Mouse (Mus musculus) bone marrow macrophage, adult 2 months (primary cell): ENCODE measurements at regions not wholly inside any gene's neighbourhood (a gene's known extent, or its start where the extent isn't known, plus 50 kb on each side); places are given as distances from the start of the nearest gene placed in this dataset.

Experiments
- H3K27ac ChIP-seq: 2 replicates; pipeline ENCODE4 v1.5.1; 2012; ENCODE audit warnings: low read depth, low read length; ENCODE audit not compliant: insufficient read depth
- H3K4me1 ChIP-seq: 2 replicates; pipeline ENCODE4 v1.6.1; 2012; ENCODE audit warnings: low read length; ENCODE audit not compliant: control insufficient read depth, insufficient read depth
- H3K4me3 ChIP-seq: 2 replicates; pipeline ENCODE4 v1.5.1; 2012; ENCODE audit warnings: mild to moderate bottlenecking, low read length, moderate library complexity; ENCODE audit not compliant: insufficient read depth
- CTCF ChIP-seq: IDR thresholded peaks from 2 replicates; pipeline ENCODE4 v1.5.1; 2012; ENCODE audit warnings: low read depth, mild to moderate bottlenecking, low read length, moderate library complexity
- POLR2A ChIP-seq: IDR thresholded peaks from 2 replicates; pipeline ENCODE4 v1.6.1; 2012; ENCODE audit warnings: mild to moderate bottlenecking, low read depth, low read length, borderline replicate concordance

- H3K4me3 ChIP-seq: no peak overlapping the region
- H3K4me1 ChIP-seq: no peaks in the 10 kb centered on the region
- H3K27ac ChIP-seq: no peak overlapping the region
- TF ChIP-seq POLR2A: no peak
- no peak for TF ChIP-seq CTCF
Measured at GRCm38 (mm10) chr4:125871211-125871610, 153.1 kb upstream of the Csf3r start.

- H3K27ac ChIP-seq: no peak overlapping the region
- H3K4me3 ChIP-seq: no peak overlapping the region
- H3K4me1 ChIP-seq: no peaks in the 10 kb centered on the region
- TF ChIP-seq CTCF (no peak), POLR2A (no peak)
Measured at GRCm38 (mm10) chr4:125880028-125880427, 144.3 kb upstream of the Csf3r start.

- no peak for TF ChIP-seq CTCF
- TF ChIP-seq POLR2A: no peak
- Histone ChIP-seq H3K4me3 (no peak overlapping the region), H3K27ac (no peak overlapping the region)
Measured at GRCm38 (mm10) chr4:125882531-125882930, 141.8 kb upstream of the Csf3r start.

GRCm38 (mm10) chr4:125890510-125890909 lies 133.8 kb upstream of the Csf3r start:
- TF ChIP-seq POLR2A (no peak), CTCF (no peak)
- H3K4me3 ChIP-seq: no peak overlapping the region
- H3K27ac ChIP-seq: no peak overlapping the region
- H3K4me1 ChIP-seq: no peaks in the 10 kb centered on the region

More at GRCm38 (mm10) chr4:125882531-125882930, 141.8 kb upstream of the Csf3r start:
- no peaks in the 10 kb centered on the region for H3K4me1 ChIP-seq

GRCm38 (mm10) chr4:125893139-125893538 lies 131.2 kb upstream of the Csf3r start:
- no peak overlapping the region for H3K4me3 ChIP-seq
- no peaks in the 10 kb centered on the region for H3K4me1 ChIP-seq

GRCm38 (mm10) chr4:125897707-125898106 lies 126.6 kb upstream of the Csf3r start:
- Histone ChIP-seq H3K27ac (no peak overlapping the region), H3K4me1 (no peaks in the 10 kb centered on the region), H3K4me3 (no peak overlapping the region)
- TF ChIP-seq CTCF: no peak
- no peak for TF ChIP-seq POLR2A

More at GRCm38 (mm10) chr4:125893139-125893538, 131.2 kb upstream of the Csf3r start:
- H3K27ac ChIP-seq: no peak overlapping the region
- TF ChIP-seq POLR2A (no peak), CTCF (no peak)

DNA sequence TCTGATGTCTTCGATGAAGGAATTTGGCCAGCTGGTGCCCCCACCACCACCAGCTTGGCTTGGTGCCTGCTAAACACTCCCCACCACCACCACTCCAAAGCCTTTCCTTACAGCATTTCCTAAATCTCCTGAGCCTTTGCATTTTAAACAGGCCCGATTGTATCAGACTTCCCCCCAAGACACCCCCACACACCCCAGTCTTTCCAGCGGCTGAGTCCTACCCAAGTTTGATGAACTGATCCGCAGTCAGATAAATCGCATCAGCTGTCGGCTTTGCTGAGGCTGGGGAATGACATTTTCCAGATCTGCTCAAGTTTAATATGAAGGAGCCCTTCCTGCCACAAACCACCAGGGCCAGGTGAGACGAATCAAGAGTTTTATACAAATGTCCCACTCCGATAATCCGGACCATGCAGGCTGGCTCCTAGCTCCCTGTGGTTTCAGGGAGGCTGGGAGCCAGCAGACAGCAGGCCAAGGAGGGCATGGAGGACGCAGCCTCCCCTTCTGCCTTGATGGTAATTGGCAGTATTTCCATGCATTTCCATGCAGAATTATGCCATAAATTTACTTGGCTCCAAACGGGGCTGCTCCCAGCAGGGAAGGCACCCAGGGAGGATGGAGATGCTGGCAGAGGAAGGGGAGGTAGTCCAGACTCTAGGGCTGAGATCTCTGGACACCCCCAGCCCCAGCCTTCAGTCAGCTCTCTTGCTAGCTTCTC lies 125.6 kb upstream of the Csf3r start:
- TF ChIP-seq POLR2A: no peak
- TF ChIP-seq CTCF: no peak
- Histone ChIP-seq H3K27ac (no peak overlapping the region), H3K4me1 (no peaks in the 10 kb centered on the region)

GRCm38 (mm10) chr4:125901546-125902276 lies 122.6 kb upstream of the Csf3r start:
- H3K4me3 ChIP-seq: no peak overlapping the region
- no peak overlapping the region for H3K27ac ChIP-seq
- TF ChIP-seq POLR2A: no peak
- no peak for TF ChIP-seq CTCF
- no peaks in the 10 kb centered on the region for H3K4me1 ChIP-seq

More for the DNA sequence above, 125.6 kb upstream of the Csf3r start:
- no peak overlapping the region for H3K4me3 ChIP-seq

- Histone ChIP-seq H3K4me3 (no peak overlapping the region), H3K27ac (no peak overlapping the region), H3K4me1 (no peaks in the 10 kb centered on the region)
- no peak for TF ChIP-seq CTCF
- no peak for TF ChIP-seq POLR2A
Measured at GRCm38 (mm10) chr4:125906296-125906695, 118.1 kb upstream of the Csf3r start.

DNA sequence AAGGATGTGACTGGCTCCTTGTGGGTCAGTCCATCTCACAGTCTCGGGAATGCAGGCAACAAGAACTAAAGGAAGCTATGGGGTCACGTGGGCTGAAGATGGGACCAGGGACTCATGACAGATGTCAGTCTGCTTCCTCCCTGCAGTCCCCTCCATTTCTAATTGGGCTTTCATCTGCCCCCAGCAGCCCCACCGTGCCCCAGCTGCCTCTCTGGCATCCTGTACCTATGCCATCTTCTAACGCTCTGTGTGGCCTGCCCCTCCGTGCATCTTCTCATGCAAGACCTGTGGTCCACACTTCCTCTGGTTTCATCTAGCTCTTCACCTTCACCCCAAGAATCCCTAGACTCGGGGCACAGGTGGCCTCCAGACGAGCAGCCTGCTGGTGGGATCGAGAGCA lies 115.4 kb upstream of the Csf3r start:
- no peak overlapping the region for H3K27ac ChIP-seq
- TF ChIP-seq CTCF (no peak), POLR2A (no peak)
- H3K4me3 ChIP-seq: no peak overlapping the region
- no peaks in the 10 kb centered on the region for H3K4me1 ChIP-seq
